Mouse (Mus musculus) urinary bladder, adult 18-20 months (tissue): ENCODE results near the gene Ptprn.
A peak's percentile ranks its signal among the peaks of the same experiment; 100 is the strongest.

Experiments used
- DNase-seq, 2 experiments: peaks; one replicate each; pipeline ENCODE4 v3.0.0; 2022; ENCODE audit warnings: low spot score in 2 of 2, mixed read lengths in 2 of 2

The Ptprn gene

GRCm38 (mm10) chr1:75225473-75225872, 38.8 kb downstream of the Ptprn start:
- DNase-seq = no peak

- no peak for DNase-seq
Measured at GRCm38 (mm10) chr1:75223532-75223931, 40.8 kb downstream of the Ptprn start.

- no peak for DNase-seq
Measured at GRCm38 (mm10) chr1:75222926-75223325, 41.4 kb downstream of the Ptprn start.

- DNase-seq = no peak
Measured at GRCm38 (mm10) chr1:75221538-75221937, 42.8 kb downstream of the Ptprn start.

- DNase-seq = no peak
Measured at GRCm38 (mm10) chr1:75219531-75219930, 44.8 kb downstream of the Ptprn start, which contains the start of gene Tuba4a. TSS of gene Tuba4a (minus strand) at chr1:75219865.

- peak; percentile 88 to 97 for DNase-seq
Measured at GRCm38 (mm10) chr1:75219078-75219477, 45.2 kb downstream of the Ptprn start.

- DNase-seq = peak; percentile 25 to 56
Measured at GRCm38 (mm10) chr1:75218227-75219001, 45.9 kb downstream of the Ptprn start.

GRCm38 (mm10) chr1:75217893-75218226, 46.4 kb downstream of the Ptprn start:
- no peak for DNase-seq

- no peak for DNase-seq
Measured at GRCm38 (mm10) chr1:75216797-75217585, 47.3 kb downstream of the Ptprn start.

GRCm38 (mm10) chr1:75215785-75216184, 48.5 kb downstream of the Ptprn start:
- DNase-seq = no peak

GRCm38 (mm10) chr1:75214886-75215285, 49.4 kb downstream of the Ptprn start:
- DNase-seq = no peak

GRCm38 (mm10) chr1:75214442-75214841, 49.9 kb downstream of the Ptprn start:
- no peak for DNase-seq

- DNase-seq = no peak
Measured at GRCm38 (mm10) chr1:75213096-75213495, 51.2 kb downstream of the Ptprn start.

GRCm38 (mm10) chr1:75212542-75212941, 51.8 kb downstream of the Ptprn start:
- no peak for DNase-seq

- no peak for DNase-seq
Measured at GRCm38 (mm10) chr1:75211141-75211708, 53.1 kb downstream of the Ptprn start.

- peak; percentile 92 to 96 for DNase-seq
Measured at GRCm38 (mm10) chr1:75210136-75211087, 53.9 kb downstream of the Ptprn start, which contains the start of the genes Glb1l and Stk16. TSS of gene Glb1l (minus strand) at chr1:75210813. TSS of gene Stk16 (plus strand) at chr1:75210838.

- no peak for DNase-seq
Measured at GRCm38 (mm10) chr1:75208967-75209678, 55.2 kb downstream of the Ptprn start.

GRCm38 (mm10) chr1:75201236-75201635, 63.1 kb downstream of the Ptprn start:
- DNase-seq = no peak
